Mouse (Mus musculus) midbrain, embryonic 12.5 days (tissue): ENCODE results near the gene Cdh4. TPM values are rescaled to one million over a fixed set of nuclear protein-coding genes. Genes with fewer than 3 reads are reported as not detected.

Source experiments
- ATAC-seq: fragments of 200-750 bp; cut with Nextera tagmentation; 2 replicates; pipeline ENCODE4 v1.8.0; 2017; ENCODE audit warnings: low read depth, moderate TSS enrichment, moderate library complexity; ENCODE audit not compliant: low FRiP score
- H3K27ac ChIP-seq: fragments of 300-500 bp; sonication (generic); replicated peaks from 2 replicates; pipeline ENCODE4 v1.5.1; 2016; ENCODE audit warnings: mild to moderate bottlenecking
- H3K27me3 ChIP-seq: fragments of 300-500 bp; sonication (generic); 2 replicates; pipeline ENCODE4 v1.6.1; 2016; ENCODE audit warnings: mild to moderate bottlenecking
- H3K36me3 ChIP-seq: fragments of 300-500 bp; sonication (generic); 2 replicates; pipeline ENCODE4 v1.6.1; 2016
- H3K4me1 ChIP-seq: fragments of 300-500 bp; sonication (generic); 2 replicates; pipeline ENCODE4 v1.6.1; 2016
- H3K4me2 ChIP-seq: fragments of 300-500 bp; sonication (generic); replicated peaks from 2 replicates; pipeline ENCODE4 v1.6.1; 2016; ENCODE audit warnings: mild to moderate bottlenecking, moderate library complexity
- H3K4me3 ChIP-seq: fragments of 300-500 bp; sonication (generic); 2 replicates; pipeline ENCODE4 v1.5.1; 2016; ENCODE audit warnings: mild to moderate bottlenecking
- H3K9ac ChIP-seq: fragments of 300-500 bp; sonication (generic); replicated peaks from 2 replicates; pipeline ENCODE4 v1.6.1; 2016; ENCODE audit warnings: mild to moderate bottlenecking, moderate library complexity
- H3K9me3 ChIP-seq: fragments of 300-500 bp; sonication (generic); 2 replicates; pipeline ENCODE4 v1.6.1; 2016; ENCODE audit warnings: mild to moderate bottlenecking
- WGBS: fragments of 180-500 bp; shearing (Covaris S2); methylation state at CpG from one replicate; pipeline ENCODE4 v1.1.7; 2016; 5-methylcytosine and 5-hydroxymethylcytosine counted together
- polyA plus RNA-seq: library from polyadenylated mRNA; unstranded; fragments of >200 nt; fragmentation: Nextera tagmentation; extraction: Ambion mirVana; gene quantifications from 2 replicates; pipeline ENCODE4 v1.2.1, GENCODE M21; 2016

The Cdh4 gene
- polyA plus RNA-seq, 1 experiment from 2014 or later, result 18.2 TPM

DNA sequence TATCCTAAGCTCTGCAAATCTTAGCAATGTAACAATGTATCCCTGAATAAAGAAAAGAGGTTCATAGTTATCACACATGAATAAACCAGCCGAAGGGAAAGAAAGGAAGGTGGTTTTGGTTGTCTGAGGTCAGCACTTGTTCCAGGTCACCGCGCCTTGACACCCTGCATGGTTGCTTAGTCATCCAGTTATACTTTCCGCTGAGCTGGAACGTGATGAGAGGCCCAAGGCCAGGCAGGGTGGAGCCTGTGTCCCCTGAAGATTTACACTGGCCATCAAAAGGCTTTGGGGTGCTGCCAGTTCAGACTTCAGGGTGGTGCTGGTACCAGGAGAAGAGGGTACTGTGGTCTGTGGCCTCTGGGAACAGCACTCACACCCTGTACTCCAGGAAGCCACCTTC is 105.4 kb downstream of the Cdh4 start:
- Histone ChIP-seq H3K4me1 (no peaks in the 10 kb centered on the region), H3K36me3 (no peaks in the 10 kb centered on the region), H3K4me3 (no peak overlapping the region), H3K9me3 (0 out of 2 replicates have a peak, but pooled peaks cover 5% of the 10 kb centered on the region), H3K27ac (no peak overlapping the region), H3K4me2 (no peak overlapping the region), H3K27me3 (no peaks in the 10 kb centered on the region), H3K9ac (no peak overlapping the region)
- no peak for ATAC-seq
- WGBS, result 59% methylated on average over 5 of the region's 5 CpGs

DNA sequence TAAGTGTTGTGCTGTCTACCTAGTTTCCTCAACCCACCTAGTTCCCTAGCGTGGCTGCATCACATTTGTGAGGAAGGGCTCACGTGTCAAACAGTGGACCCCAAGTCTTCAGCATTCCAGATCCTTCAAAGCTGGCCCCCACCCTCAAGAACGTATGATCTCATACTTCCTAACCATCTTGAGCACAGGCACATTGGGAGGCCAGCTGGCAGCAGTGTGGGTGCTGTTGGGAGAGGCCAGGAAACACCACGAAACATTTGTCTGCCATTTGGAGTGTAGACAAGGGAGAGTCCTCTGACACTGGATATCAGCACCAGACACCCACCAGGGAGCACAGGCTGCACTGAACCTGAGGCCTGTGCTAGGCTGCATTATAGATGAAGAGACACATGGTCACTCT is 113.7 kb downstream of the Cdh4 start:
- Histone ChIP-seq H3K36me3 (no peaks in the 10 kb centered on the region), H3K27ac (no peak overlapping the region), H3K4me1 (peaks cover 7% of the 10 kb centered on the region; the same call in 1 of the 2 replicates), H3K9me3 (no peaks in the 10 kb centered on the region), H3K9ac (no peak overlapping the region), H3K4me3 (no peak overlapping the region), H3K27me3 (no peaks in the 10 kb centered on the region), H3K4me2 (no peak overlapping the region)
- no peak for ATAC-seq
- WGBS, result 82% methylated on average over 4 of the region's 4 CpGs

DNA sequence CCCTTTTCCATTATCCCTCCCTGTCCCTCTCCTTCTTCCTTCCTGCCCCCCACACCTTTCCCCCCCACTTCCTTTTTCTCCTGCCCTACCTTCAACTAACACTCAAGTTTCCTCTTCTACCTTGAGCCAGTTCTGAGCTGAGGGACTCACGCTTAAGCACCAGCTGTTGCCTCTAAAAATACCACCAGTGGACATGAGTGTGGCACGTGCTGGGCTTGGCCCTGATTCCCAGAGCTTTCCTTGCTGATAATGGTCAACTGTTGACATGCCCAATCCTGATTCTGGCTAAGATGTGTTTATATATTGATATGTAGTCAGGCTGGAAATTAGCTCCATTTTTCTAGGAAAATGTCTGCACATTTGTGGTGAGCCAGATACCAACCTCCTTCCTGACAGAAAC is 120.1 kb downstream of the Cdh4 start:
- Histone ChIP-seq H3K4me1 (peaks cover 11% of the 10 kb centered on the region; the same call in 1 of the 2 replicates), H3K4me2 (no peak overlapping the region), H3K27me3 (0 out of 2 replicates have a peak, but pooled peaks cover 4% of the 10 kb centered on the region), H3K36me3 (no peaks in the 10 kb centered on the region), H3K9ac (no peak overlapping the region), H3K9me3 (no peaks in the 10 kb centered on the region), H3K4me3 (no peak overlapping the region), H3K27ac (no peak overlapping the region)
- no peak for ATAC-seq
- 92% methylated on average over 2 of the region's 2 CpGs for WGBS

DNA sequence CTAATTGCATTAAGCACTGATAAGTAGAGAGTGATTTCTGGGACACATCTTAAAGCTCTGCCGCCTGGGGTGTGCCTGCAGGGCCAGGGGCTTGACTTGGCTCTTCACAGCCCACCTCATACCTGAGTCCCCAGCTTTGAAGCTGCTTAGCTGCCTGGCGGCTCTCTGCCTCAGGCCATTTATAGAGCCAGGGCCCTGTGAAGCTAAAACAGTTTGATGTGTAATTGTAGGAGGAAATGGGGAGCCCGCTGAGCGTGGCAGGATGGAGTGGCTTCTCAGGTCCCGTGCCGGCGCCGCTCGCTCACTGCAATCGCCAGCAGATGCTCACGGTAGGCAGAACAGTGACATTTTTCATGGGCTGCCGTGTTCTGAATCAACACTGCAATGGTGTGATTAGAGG is 123.4 kb downstream of the Cdh4 start:
- no peaks in the 10 kb centered on the region for H3K9me3 ChIP-seq
- no peak overlapping the region for H3K4me3 ChIP-seq
- 0 out of 2 replicates have a peak overlapping the region, but pooled peaks have one; percentile 35 for H3K27ac ChIP-seq
- ATAC-seq, result peak; percentile 25; the same call in 1 of the 2 replicates
- peaks cover 23% of the 10 kb centered on the region for H3K4me1 ChIP-seq
- H3K36me3 ChIP-seq, result no peaks in the 10 kb centered on the region
- 47% methylated on average over 12 of the region's 12 CpGs for WGBS
- H3K27me3 ChIP-seq, result 0 out of 2 replicates have a peak, but pooled peaks cover 4% of the 10 kb centered on the region
- H3K9ac ChIP-seq, result no peak overlapping the region
- no peak overlapping the region for H3K4me2 ChIP-seq

DNA sequence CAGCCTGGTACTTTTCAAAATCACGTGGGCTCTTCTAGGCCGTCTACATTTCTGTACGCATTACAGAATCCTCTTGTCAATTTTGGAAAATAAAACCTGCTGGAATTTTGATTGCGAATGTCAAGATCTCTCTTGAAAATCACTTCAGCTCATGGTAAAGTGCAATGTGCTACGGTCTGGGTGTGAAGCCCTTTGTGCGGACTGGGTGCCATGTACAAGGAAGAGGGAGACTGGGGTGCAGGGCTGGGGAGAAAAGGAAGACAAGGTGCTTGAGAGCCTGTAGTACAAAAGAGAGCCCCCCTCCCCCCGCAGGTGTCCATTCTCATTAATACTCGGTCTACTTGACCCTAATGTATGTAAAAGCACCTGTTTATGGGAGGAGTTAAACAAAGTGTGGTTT is 125.7 kb downstream of the Cdh4 start:
- ATAC-seq, result no peak
- no peak overlapping the region for H3K9ac ChIP-seq
- 95% methylated on average over 8 of the region's 8 CpGs for WGBS
- peaks cover 7% of the 10 kb centered on the region; the same call in 1 of the 2 replicates for H3K27me3 ChIP-seq
- no peaks in the 10 kb centered on the region for H3K36me3 ChIP-seq
- H3K4me3 ChIP-seq, result no peak overlapping the region
- no peaks in the 10 kb centered on the region for H3K9me3 ChIP-seq
- no peak overlapping the region for H3K27ac ChIP-seq
- H3K4me2 ChIP-seq, result no peak overlapping the region
- H3K4me1 ChIP-seq, result peaks cover 45% of the 10 kb centered on the region

DNA sequence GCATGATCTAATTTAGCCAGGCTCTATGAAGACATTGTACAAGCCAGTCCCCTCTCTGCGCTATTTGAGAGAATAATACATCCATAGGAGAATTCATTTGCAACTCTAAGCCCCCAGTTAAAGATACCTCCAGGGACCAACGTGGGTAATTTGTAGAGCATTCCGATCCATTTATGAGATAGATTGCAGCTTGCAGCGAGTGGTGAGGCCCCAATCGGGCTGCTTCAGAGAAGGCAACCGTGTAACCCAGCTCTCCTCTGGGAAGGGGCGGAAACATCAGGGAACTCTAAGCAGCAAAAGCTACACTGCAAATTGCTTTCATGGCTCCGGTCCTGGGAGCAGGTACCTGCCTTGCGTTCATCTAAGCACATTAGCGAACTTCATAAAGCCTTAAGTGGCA is 126.9 kb downstream of the Cdh4 start:
- ATAC-seq, result no peak
- H3K36me3 ChIP-seq, result no peaks in the 10 kb centered on the region
- H3K4me3 ChIP-seq, result no peak overlapping the region
- no peak overlapping the region for H3K4me2 ChIP-seq
- H3K9ac ChIP-seq, result no peak overlapping the region
- H3K27ac ChIP-seq, result no peak overlapping the region
- peaks cover 7% of the 10 kb centered on the region; the same call in 1 of the 2 replicates for H3K27me3 ChIP-seq
- H3K4me1 ChIP-seq, result peaks cover 53% of the 10 kb centered on the region
- WGBS, result 53% methylated on average over 10 of the region's 10 CpGs
- H3K9me3 ChIP-seq, result no peaks in the 10 kb centered on the region

DNA sequence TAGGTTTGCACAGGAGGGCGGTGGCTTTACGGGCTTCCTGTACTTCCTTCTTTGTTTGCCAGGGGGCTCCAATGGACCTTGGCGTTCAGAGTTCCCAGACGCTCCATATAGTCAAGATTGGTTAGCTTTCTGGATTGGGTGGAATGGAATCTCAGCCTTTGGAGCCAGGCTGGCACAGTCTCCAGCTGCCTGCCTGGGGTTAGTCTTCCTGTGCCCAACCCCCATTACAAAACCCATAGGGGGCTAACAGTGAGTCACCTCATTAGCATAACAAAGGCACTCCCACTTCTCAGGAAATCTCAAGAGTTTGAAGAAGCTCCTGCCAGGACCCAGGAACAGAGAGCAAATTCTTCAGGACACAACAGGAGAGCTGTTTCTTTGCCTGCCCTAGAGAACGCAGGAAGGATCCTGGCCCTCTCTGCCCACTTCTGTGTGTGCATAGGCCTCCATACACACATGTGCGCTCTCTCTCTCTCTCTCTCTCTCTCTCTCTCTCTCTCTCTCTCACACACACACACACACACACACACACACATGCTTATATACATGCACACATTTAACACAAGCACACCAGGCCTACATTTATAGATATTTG is 129.0 kb downstream of the Cdh4 start:
- Histone ChIP-seq H3K9ac (no peak overlapping the region), H3K4me2 (0 out of 2 replicates have a peak overlapping the region, but pooled peaks have one; percentile 9), H3K36me3 (no peaks in the 10 kb centered on the region), H3K4me3 (no peak overlapping the region), H3K27me3 (peaks cover 4% of the 10 kb centered on the region; the same call in 1 of the 2 replicates), H3K4me1 (peaks cover 48% of the 10 kb centered on the region), H3K9me3 (no peaks in the 10 kb centered on the region), H3K27ac (no peak overlapping the region)
- WGBS, result 13% methylated on average over 6 of the region's 6 CpGs
- ATAC-seq, result peak; percentile 76

DNA sequence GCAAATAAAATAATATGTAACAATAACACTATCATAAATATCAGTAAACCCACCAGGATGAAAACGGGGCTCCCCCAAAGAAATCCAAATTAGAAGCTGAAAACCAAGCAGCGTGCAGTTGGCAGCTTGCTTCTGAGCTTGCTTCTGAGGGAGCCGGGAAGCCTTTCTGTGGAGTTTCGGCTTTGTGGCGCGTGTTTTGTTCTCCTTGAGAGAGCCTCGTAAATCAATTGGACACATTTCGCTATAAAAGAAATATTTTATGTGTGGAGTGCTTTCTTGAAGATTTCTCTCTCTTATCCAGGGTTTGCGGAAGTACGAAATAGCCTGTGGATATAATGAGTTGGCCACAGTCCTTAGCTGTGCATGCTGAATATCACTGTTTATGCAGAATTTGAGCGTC is 131.1 kb downstream of the Cdh4 start:
- Histone ChIP-seq H3K4me3 (no peak overlapping the region), H3K36me3 (no peaks in the 10 kb centered on the region), H3K9me3 (no peaks in the 10 kb centered on the region), H3K9ac (no peak overlapping the region), H3K27me3 (peaks cover 4% of the 10 kb centered on the region; the same call in 1 of the 2 replicates), H3K4me2 (no peak overlapping the region), H3K27ac (no peak overlapping the region), H3K4me1 (peaks cover 48% of the 10 kb centered on the region)
- ATAC-seq, result no peak
- WGBS, result 55% methylated on average over 11 of the region's 11 CpGs

DNA sequence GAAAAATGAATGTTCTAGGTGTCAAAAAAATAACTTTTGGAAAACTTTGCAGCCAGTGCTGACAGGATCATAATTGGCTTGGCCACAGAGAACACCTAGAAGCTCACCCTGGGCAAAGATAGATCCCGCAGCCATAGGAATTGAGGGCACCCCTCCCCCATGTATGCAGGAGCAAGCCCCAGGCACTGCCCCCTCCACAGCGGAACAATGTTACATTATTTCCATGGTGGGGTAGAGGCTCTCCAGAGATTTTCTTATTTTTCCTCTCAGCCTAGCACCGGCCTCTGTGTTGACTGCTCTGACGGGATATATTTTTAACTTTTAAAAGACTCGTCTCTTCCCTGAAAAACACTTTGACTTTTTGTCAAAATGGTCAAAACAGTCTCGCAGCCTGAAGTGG is 131.6 kb downstream of the Cdh4 start:
- H3K9me3 ChIP-seq, result no peaks in the 10 kb centered on the region
- H3K4me3 ChIP-seq, result no peak overlapping the region
- H3K27me3 ChIP-seq, result peaks cover 4% of the 10 kb centered on the region; the same call in 1 of the 2 replicates
- H3K36me3 ChIP-seq, result no peaks in the 10 kb centered on the region
- ATAC-seq, result no peak
- H3K4me1 ChIP-seq, result peaks cover 48% of the 10 kb centered on the region
- WGBS, result 74% methylated on average over 6 of the region's 6 CpGs
- no peak overlapping the region for H3K27ac ChIP-seq
- no peak overlapping the region for H3K9ac ChIP-seq
- no peak overlapping the region for H3K4me2 ChIP-seq

DNA sequence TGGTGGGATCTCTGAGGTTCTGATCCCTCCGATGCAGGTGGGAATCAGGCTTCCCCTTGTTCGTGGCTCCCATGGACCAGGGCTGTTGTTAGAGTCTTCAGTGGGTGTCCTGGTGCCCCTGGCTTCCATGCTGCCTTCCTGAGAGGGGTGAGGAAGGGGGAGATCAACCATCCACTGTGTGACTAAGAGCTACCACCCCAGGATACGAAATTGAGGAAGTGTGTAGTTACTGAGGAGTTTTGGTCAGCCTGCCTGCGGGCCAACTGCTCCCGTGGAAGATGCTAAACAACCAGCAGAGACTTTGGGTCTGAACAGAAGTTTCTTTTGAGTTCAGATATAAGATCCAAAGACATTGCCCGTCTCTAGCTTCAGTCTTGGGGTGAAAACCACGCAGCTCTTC is 133.4 kb downstream of the Cdh4 start:
- no peak for ATAC-seq
- H3K9ac ChIP-seq, result no peak overlapping the region
- WGBS, result 85% methylated on average over 7 of the region's 7 CpGs
- H3K27me3 ChIP-seq, result peaks cover 4% of the 10 kb centered on the region; the same call in 1 of the 2 replicates
- peaks cover 32% of the 10 kb centered on the region for H3K4me1 ChIP-seq
- no peak overlapping the region for H3K27ac ChIP-seq
- H3K36me3 ChIP-seq, result no peaks in the 10 kb centered on the region
- H3K9me3 ChIP-seq, result no peaks in the 10 kb centered on the region
- H3K4me3 ChIP-seq, result no peak overlapping the region
- H3K4me2 ChIP-seq, result no peak overlapping the region

DNA sequence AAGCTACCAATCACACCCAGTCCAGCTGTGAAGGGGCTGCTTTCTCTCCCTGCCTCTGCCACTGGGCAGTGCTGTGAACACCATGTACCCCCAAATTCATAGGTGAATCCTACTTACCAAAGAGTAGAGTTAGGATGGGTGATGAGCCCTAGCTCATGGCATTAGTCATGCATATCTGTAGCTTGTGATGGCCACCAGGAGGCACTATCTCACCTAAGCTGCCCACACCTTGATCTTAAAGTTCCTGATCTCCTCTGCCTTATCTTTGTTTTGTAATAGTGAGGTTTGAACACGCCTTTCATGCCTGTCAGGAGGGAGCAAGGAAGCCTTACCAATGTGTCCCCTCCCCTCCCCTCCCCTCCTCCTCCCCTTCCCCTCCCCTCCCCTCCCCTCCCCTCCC is 134.0 kb downstream of the Cdh4 start:
- Histone ChIP-seq H3K27me3 (peaks cover 4% of the 10 kb centered on the region; the same call in 1 of the 2 replicates), H3K4me1 (peaks cover 26% of the 10 kb centered on the region), H3K9ac (no peak overlapping the region), H3K27ac (no peak overlapping the region), H3K4me3 (no peak overlapping the region), H3K4me2 (no peak overlapping the region), H3K9me3 (no peaks in the 10 kb centered on the region), H3K36me3 (no peaks in the 10 kb centered on the region)
- 90% methylated on average over 1 of the region's 1 CpGs for WGBS
- ATAC-seq, result no peak

DNA sequence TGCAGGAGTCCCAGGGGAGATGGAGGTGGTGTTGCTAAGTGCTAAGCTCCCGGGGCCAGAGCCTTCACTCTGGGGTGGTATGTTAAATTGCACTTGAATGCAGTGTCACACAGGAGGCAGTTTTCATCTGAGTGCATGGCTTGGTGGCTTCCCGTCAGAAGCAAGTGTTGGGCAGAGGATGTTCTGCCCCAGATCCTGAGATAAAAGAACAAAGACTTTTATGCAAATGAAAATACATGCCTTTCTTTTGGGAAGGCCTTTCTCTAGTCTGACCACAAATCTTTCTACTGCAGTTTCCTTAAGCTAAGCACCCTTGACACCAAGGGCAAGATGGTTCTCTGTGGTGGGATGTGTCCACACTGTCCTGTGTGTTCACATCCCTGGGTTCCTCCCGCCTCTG is 136.1 kb downstream of the Cdh4 start:
- no peak overlapping the region for H3K9ac ChIP-seq
- WGBS, result 51% methylated on average over 3 of the region's 3 CpGs
- no peaks in the 10 kb centered on the region for H3K36me3 ChIP-seq
- no peak overlapping the region for H3K27ac ChIP-seq
- no peak for ATAC-seq
- peaks cover 15% of the 10 kb centered on the region for H3K4me1 ChIP-seq
- H3K9me3 ChIP-seq, result no peaks in the 10 kb centered on the region
- no peak overlapping the region for H3K4me2 ChIP-seq
- no peak overlapping the region for H3K4me3 ChIP-seq
- no peaks in the 10 kb centered on the region for H3K27me3 ChIP-seq

DNA sequence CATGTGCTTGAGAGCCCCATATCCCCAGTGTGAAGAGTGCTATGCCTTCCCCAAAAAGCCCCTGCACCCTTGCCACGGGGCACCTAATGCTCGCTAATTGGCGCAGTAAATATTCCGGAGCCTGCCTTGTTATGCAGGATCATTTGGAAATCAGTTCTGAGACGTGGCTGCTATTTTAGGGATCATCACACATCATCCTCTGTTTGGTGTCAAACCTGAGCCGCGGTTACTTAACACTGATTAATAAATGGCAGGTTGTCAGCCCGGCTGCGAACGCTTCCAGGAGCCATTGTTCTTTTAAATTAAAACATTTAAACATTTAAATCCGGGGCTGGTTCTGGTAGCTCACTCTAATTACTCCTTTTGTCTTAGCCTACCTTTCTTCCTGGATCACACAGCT is 136.6 kb downstream of the Cdh4 start:
- no peak overlapping the region for H3K9ac ChIP-seq
- no peak overlapping the region for H3K4me3 ChIP-seq
- H3K4me1 ChIP-seq, result peaks cover 15% of the 10 kb centered on the region; the same call in 1 of the 2 replicates
- H3K4me2 ChIP-seq, result no peak overlapping the region
- no peaks in the 10 kb centered on the region for H3K36me3 ChIP-seq
- no peak overlapping the region for H3K27ac ChIP-seq
- 83% methylated on average over 11 of the region's 11 CpGs for WGBS
- no peaks in the 10 kb centered on the region for H3K27me3 ChIP-seq
- ATAC-seq, result no peak
- H3K9me3 ChIP-seq, result no peaks in the 10 kb centered on the region
